Mouse (Mus musculus): ENCODE results near the gene Aoc2.
"Not testable (repeated sequence)": the region's sequence is repeated elsewhere in the genome, so short reads cannot be mapped to it uniquely, and the experiment has no call there.

Aoc2 gene

GRCm38 (mm10) chr11:101354438-101355010 is 29.7 kb downstream of the Aoc2 start:
- in situ Hi-C loops (cut with MboI, MseI), result no loop called here

- in situ Hi-C loops (cut with MboI, MseI), result no loop called here
Measured at GRCm38 (mm10) chr11:101355916-101356315, 31.1 kb downstream of the Aoc2 start.

DNA sequence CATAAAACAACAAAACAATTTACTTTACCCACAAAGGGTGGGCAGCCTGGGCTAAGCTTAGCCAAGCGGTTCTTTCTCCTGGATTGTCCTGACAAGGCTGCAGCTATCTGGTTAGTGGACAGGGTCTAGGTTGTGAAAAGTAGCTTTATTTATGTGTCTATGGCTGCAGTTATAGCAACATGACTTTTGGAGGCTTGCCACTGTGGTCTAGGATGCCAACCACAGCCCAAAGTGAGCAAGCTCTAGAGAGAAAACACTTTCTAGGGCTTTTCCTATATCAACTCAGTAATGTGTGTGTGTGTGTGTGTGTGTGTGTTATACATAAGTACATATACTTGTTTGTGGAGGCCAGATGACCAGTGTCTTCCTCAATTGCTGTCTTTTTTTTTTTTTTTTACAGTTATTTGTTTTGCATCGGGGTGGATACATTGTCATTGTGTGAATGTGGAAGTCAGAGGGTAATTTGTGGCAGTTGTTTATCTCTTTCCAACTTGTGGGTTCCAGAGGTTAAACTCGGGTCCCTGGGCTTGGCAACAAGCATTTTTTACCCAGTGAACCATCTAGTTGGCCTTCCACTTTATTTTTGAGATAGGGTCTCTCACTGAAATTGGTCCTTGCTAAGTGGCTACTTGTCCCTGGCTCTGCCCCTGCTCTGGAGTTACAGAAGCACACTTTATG is 32.8 kb downstream of the Aoc2 start:
- in situ Hi-C loops (cut with MboI, MseI), result no loop called here

GRCm38 (mm10) chr11:101359776-101360175 is 34.9 kb downstream of the Aoc2 start:
- in situ Hi-C loops (cut with MboI, MseI), result no loop called here

DNA sequence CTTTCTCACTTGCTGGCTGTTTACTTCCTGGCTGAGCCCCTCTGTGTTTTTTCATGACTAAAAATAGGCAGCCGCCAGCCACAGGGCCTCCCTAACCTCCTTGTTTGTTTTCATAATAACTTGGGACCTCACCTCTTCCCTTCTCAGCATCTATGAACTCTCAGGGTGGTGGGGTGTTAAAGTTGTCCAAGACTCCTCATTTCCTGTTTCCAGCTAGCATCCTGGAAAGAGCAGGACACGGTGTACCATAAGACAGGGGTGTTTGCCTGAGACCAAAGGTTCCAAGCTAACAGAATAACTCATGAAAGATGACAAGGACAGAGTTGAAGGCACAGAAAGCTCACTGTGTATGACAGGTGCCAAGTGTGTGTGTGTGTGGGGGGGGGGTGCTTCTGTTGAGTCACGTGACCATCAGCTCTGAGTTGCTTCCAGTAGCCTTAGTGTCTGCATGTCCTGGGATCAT is 35.8 kb downstream of the Aoc2 start:
- in situ Hi-C loops (cut with MboI, MseI), result no loop called here

DNA sequence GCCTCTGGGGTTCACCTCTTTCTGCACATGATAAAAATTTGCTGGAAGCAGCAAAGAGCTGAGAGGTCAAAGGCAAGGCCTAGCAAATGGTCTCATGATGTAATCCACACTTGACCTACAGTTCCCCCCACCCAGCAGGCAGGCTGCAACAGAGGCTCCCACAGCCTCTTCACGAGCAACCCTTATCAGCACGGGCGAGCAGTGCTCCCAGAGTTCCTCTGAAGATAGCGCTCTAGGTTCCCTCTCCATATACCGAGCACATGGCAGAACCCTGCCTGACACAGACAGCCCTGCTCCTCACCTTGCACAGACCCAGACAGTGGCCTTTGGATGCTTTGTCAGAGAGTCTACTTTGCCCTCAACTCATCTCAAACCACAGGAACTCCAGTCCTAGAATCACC is 39.7 kb downstream of the Aoc2 start:
- in situ Hi-C loops (cut with MboI, MseI), result no loop called here

- in situ Hi-C loops (cut with MboI, MseI), result no loop called here
Measured at GRCm38 (mm10) chr11:101367326-101367935, 42.6 kb downstream of the Aoc2 start, which contains the start of gene G6pc. Gene G6pc (plus strand): TSS chr11:101367561.

GRCm38 (mm10) chr11:101370141-101370540 is 45.3 kb downstream of the Aoc2 start:
- in situ Hi-C loops (cut with MboI, MseI), result no loop called here

DNA sequence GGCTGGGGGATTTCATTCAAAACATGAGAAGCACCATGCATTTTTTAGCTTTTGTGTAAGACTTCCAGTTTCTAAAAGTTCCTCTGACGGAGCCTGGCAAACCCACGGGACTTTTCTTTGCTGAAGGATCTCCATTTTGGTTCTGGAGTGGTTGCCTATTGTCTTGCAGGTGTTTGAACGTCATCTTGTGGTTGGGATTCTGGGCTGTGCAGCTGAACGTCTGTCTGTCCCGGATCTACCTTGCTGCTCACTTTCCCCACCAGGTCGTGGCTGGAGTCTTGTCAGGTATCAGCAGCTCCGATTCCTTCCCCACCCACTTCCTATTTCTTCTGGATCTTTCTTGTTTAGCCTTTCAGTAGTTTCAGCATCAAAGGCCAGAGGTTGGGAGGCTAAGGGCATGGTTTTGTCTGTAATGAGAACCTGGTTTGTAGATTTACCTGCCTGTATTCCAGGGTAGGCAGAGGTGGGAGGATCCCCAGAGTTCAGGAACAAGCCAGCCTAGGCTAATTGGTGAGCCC is 49.6 kb downstream of the Aoc2 start:
- in situ Hi-C loops (cut with MboI, MseI), result no loop called here

DNA sequence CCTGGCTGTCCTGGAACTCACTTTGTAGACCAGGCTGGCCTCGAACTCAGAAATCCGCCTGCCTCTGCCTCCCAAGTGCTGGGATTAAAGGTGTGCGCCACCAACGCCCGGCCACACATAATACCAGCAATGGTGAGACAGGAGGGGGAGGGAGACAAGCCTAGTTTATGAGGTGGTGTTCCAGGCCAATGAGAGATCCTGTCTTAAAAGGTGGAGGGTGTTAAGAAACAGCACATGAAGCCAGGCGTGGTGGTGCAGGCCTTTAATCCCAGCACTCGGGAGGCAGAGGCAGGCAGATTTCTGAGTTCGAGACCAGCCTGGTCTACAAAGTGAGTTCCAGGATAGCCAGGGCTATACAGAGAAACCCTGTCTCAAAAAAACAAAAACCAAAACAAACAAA is 53.3 kb downstream of the Aoc2 start:
- in situ Hi-C loops (cut with MboI, MseI), result not testable (repeated sequence)

DNA sequence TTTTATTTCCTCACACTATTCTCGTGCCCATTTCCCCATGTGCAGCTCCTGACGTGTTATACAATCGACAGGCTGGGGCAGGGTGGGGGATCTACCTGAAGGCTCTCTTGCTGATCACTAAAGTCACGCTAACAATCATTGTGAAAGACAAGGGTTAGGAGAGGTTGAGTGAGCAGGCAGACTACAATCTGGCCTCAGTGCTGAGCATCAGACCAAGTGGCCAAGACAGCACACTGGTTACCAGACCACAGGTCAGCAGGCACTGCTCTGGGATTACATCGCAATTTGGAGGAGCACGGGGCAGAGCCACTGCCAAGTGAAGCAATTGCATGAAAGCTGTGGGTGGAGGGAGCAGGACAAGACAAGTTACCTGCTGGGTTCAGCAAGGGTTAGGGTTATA is 54.1 kb downstream of the Aoc2 start:
- in situ Hi-C loops (cut with MboI, MseI), result no loop called here
